Mouse (Mus musculus): ENCODE data around the gene Kif20b.

The Kif20b gene

GRCm38 (mm10) chr19:35015058-35015457 is 92.9 kb downstream of the Kif20b start:
- TF ChIP-seq GATA4 (IDR thresholded peaks at IDR 0.05; ENCODE audit: insufficient replicate concordance, low read length) = no peak

- TF ChIP-seq GATA4 (IDR thresholded peaks at IDR 0.05; ENCODE audit: insufficient replicate concordance, low read length) = no peak
Observed at GRCm38 (mm10) chr19:35017474-35018208, 95.5 kb downstream of the Kif20b start.

GRCm38 (mm10) chr19:35018209-35018581 is 96.0 kb downstream of the Kif20b start:
- TF ChIP-seq GATA4 (IDR thresholded peaks at IDR 0.05; ENCODE audit: insufficient replicate concordance, low read length) = no peak

Data from liver, adult (tissue).